Mouse (Mus musculus) regulatory T cell (primary cell): ENCODE measurements around the gene Majin.

ENCODE experiments used
- in situ Hi-C: fragments of 300-600 bp; cut with MboI, MseI; formaldehyde crosslinking; loops from one replicate; pipeline ENCODE4 v1.15.1; 2025; ENCODE audit warnings: high pct_unique_total_duplicates

The Majin gene

DNA sequence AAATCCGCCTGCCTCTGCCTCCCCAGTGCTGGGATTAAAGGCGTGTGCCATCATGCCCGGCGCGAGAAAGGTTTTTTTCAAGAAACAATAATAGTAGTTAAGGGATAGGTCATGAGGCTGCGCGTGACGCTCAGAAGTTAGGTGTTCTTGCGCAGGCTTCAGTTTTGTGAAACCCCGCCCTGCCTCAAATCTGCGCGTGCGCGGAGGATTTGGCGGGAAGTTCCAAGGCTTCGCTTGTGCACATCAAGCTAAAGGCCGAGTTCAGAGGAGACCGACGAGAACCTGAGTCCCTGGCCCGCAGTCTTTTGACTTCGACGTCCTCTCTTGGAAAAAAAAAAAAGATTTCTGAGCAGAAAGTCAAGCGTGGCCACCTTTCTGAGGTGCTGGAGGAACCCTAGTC is at the start of gene Majin:
Gene Majin (plus strand): TSS at position 258 of the 400 bp plus-strand sequence.
- in situ Hi-C loops, result no loop called here

- in situ Hi-C loops, result no loop called here
Measured at GRCm38 (mm10) chr19:6136397-6136796, 47.8 kb upstream of the Majin start.

DNA sequence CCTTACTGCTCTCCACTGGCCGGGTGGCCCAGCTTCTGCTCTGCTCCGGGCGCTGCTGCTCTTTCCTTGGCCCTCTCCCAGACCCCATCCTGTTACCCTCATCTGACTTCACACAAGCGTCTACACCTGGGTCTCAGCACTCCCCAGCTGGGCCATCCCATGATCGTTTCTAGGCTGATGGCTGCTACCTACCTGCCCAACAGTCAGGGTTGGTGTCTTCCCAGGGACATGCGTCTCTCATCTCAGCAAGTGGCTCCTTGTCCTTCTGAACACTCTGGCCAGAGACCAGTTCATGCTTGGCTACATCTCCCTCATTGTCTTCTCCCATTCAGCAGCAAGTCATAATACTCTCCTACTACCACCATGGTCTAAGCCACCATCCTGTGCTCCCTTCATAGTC is 44.5 kb upstream of the Majin start:
- in situ Hi-C loops, result no loop called here

- in situ Hi-C loops, result no loop called here
Measured at GRCm38 (mm10) chr19:6140374-6140677, 43.9 kb upstream of the Majin start.

GRCm38 (mm10) chr19:6140678-6141393 is 43.4 kb upstream of the Majin start, which contains the start of gene Batf2:
Batf2 (plus strand) TSS chr19:6140983.
- in situ Hi-C loops, result no loop called here

DNA sequence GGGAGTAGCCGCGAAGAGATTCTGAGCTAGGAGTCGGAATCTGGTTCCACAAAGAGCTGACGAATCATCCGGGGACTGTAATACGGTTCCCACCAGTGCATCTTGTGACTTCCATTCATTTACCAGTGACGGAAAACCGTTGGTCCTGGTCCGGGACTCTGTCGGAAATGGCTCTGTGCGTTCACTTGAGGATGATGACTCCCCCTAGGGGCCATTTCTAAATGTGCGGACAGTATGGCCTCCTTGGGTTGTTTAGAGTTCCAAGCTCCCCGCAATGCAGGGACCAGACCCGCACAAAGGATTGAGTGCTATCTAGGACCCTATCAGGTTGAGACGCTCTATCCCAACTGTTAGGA is 42.8 kb upstream of the Majin start, which contains the start of gene Arl2:
Gene Arl2 (minus strand): TSS at position 155 of the 356 bp plus-strand sequence.
- in situ Hi-C loops, result no loop called here

GRCm38 (mm10) chr19:6144842-6145241 is 39.3 kb upstream of the Majin start:
- in situ Hi-C loops, result no loop called here

GRCm38 (mm10) chr19:6155174-6155573 is 29.0 kb upstream of the Majin start:
- in situ Hi-C loops, result no loop called here

DNA sequence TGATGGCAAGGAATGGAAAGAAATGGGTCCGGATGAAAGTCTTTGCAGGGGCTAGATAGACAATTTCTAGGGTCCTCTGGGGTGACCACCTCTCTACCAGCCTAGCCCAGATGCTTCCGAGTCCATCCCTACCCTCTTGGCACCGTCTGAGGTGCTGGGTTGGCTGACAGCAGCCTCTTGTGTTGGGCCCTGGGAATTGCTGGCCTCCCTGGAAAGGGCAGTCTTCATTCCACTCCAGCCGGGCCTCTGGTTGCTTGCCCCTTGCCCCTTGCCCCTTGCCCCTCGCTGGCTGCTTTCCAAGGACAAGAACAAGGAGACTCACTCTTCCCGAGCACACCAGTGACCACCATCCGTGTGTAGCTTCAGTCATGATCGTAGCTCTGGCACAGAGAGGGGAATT is 27.8 kb upstream of the Majin start:
- in situ Hi-C loops, result no loop called here

GRCm38 (mm10) chr19:6157220-6157619 is 27.0 kb upstream of the Majin start:
- in situ Hi-C loops, result no loop called here

DNA sequence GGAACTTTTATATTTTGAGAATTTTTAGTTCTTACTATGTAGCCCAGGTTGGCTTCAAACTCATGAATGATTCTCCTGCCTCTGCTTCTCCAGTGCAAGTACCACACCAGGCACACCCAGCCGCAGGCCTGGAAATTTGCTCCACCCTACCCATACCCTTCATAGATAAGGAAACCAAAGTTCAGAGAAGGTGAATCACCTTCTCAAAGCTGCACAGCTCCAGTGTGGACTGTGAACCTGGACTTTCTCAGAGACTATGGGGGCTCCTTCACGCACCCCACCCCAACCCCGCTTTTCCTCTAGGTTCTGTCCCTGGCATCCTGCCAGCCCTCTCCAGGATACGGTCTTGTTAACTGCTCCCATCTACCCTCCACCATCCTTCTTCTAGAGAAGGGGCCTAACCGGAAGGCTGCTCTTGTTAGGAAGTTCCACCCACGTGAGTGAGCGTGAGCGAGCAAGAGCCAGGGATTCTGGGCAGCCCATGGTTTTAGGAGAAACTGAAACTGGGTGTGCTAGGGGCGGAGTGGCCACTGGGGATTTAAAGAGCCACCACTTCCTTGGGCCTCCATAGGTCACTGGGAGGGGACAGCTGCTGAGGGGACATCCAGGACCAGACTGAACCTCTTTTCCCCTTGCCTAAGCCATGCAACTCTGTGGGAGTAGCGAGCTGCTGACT is 20.2 kb upstream of the Majin start:
- in situ Hi-C loops, result loop anchor here (10.0 kb wide), 1 partner anchor 421 kb away; no protein-coding TSS in a partner anchor

DNA sequence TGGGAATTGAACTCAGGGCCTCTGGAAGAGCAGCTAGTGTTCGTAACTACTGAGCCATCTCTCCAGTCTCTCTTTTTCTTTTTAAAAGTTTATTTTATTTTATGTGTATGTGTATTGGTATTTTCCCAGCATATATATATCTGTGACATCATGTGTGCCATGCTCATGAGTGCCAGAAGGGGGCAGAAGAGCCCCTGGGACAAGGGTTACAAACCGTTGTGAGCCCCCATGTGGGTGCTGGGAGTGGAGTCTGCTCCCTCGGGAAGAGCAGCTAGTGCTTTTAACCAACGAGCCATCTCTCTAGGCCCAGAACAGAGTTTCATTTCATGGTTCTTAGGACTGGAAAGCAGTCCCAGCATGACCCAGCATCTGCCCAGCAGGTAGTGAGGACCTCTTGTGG is 17.4 kb upstream of the Majin start:
- in situ Hi-C loops, result loop anchor here (10.0 kb wide), 1 partner anchor 418 kb away; no protein-coding TSS in a partner anchor

GRCm38 (mm10) chr19:6171215-6171614 is 13.0 kb upstream of the Majin start:
- in situ Hi-C loops, result loop anchor here (10.0 kb wide), 2 partner anchors 144 to 644 kb away; no protein-coding TSS in a partner anchor

DNA sequence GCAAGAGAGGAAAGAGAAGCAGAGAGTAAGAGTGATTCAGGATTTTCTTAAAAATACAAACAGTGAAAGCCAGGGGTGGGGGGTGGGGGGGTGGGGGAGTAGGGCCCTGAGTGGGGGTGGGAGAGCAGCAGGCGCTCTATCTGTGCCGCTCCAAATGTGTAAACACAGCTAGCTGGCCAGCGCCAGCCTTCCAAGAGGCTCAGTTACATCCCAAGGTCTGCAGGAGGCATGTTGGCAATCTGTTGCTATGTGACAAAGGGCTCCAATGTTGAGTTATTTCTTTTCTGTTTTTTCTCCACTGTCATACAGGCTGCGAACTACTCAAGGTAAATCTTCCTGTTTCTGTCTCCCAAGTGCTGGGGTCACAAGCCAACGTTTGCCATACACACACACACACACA is 9.4 kb upstream of the Majin start:
- in situ Hi-C loops, result loop anchor here (10.0 kb wide), 2 partner anchors 140 to 640 kb away; no protein-coding TSS in a partner anchor

- in situ Hi-C loops, result loop anchor here (10.0 kb wide), 2 partner anchors 136 to 636 kb away; no protein-coding TSS in a partner anchor
Measured at GRCm38 (mm10) chr19:6178775-6179174, 5.4 kb upstream of the Majin start.

DNA sequence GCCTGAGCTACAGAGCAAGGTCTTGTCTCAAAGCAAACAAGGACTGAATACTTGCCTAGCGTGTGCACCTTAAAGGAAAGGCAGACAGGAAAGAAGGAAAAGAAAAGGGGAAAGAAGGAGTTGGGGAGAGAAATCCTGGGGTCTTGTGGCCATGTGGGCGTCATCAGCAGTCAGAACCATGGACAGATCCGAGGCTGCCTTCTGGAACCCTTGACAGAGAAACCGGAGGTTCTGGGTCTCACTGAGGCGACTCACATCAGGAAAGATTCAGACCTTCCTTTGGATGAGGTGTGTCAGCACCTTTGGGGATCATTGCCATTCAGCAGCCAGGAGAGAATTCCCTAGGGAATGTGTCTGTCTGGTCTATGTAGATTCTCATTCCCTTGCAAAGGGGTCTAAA is 2.6 kb upstream of the Majin start:
- in situ Hi-C loops, result no loop called here

DNA sequence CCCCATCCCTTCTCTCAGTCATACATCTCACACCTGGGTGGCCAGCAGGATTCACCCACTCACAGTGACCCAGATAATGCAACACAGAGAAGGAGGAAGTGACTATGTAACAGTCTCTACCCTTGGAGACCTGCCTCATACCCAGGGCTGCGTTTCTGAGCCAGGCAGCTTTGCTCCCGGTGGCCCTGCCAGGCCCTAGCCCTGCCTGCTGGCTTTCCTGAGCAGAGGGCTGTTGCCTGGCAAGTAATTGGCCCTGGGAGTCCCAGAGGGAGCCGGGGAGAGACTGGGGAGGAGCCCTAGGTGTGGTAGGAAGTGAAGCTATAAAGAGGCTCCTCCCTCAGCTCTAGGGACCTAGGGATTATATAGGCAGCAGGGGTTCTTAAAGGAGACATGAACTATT is 1.7 kb upstream of the Majin start:
- in situ Hi-C loops, result no loop called here

GRCm38 (mm10) chr19:6204265-6204664 is 20.1 kb downstream of the Majin start:
- in situ Hi-C loops, result loop anchor here (5.0 kb wide), 2 partner anchors 48 to 423 kb away; no protein-coding TSS in a partner anchor

DNA sequence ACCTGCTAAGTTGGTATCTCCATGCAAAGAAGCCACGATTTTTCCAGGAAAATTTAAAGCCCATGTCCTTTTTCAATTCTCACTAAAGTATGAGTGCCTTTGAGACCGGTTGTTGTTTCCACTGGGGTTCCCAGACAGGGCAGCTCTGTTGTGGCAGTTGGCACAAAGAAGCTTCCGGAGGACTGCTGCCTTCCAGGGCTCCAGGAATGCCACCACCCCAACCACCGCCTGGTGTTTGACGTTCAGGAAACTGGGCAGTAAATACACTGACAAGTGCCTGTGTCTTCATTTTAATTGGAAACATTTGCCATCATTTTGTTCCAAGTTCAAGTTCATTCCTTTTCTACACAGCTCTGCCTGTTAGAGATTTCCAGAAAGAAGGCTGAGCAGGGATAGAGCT is 22.5 kb downstream of the Majin start:
- in situ Hi-C loops, result no loop called here

- in situ Hi-C loops, result no loop called here
Measured at GRCm38 (mm10) chr19:6216046-6216705, 32.0 kb downstream of the Majin start.

DNA sequence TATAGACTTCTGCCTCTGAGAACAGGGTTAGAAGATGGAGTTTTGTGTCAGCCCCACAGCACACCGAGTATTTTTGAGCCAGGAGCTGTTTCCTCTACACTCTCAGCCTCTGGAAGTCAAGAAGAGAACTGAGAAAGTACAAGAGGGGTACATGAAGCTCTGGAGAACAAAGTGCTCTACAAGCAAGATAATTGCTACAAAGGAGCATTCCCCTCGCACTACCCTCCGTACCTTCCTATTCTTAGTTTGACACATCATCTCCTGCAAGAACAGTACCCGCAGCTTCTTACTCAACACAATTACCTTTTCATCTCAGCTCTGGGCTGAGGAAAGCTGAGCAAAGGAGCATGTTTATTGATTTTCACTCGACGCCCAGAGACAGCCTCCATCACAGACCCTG is 34.4 kb downstream of the Majin start:
- in situ Hi-C loops, result no loop called here

GRCm38 (mm10) chr19:6226135-6226534 is 41.9 kb downstream of the Majin start, which contains the start of gene Gpha2:
Gpha2 (plus strand) TSS chr19:6226380.
- in situ Hi-C loops, result no loop called here
